Mouse (Mus musculus): Measurements from ENCODE around the gene Hmg20a. TPM values are rescaled to one million over a fixed set of nuclear protein-coding genes. Genes with fewer than 3 reads are reported as not detected.

Gene Hmg20a
- polyA plus RNA-seq, 1 experiment from 2014 or later, result 15.2 TPM

DNA sequence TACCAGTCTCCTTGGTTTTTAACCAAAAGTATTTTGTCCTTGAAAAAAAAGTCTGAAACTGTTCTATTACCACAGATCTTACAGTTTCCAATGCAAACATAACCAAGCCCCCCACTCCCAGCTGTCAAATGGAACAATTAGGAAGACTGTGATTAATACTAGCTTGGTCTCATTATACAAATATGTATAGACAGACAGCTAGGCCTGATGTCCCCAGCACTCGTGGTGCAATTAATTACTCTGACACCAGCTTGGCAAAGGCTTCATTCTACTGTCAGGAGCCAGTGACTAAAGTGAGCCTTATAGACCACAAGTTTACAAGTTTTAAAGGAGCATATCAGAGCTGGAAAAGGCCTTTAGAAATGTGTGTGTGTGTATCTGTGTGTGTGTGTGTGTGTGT lies 74.5 kb downstream of the Hmg20a start:
- H3K9ac ChIP-seq (ENCODE audit: low read length), result no peak overlapping the region
- H3K27me3 ChIP-seq (ENCODE audit: control insufficient read depth, insufficient read depth, low read length), result no peaks in the 10 kb centered on the region
- ATAC-seq (ENCODE audit: low FRiP score, low TSS enrichment) (no peak), DNase-seq (ENCODE audit: low spot score) (no peak)
- no peak for TF ChIP-seq EP300 (optimal IDR thresholded peaks at IDR 0.05)
- H3K4me2 ChIP-seq (replicated peaks; ENCODE audit: low read depth), result no peak overlapping the region
- no peak overlapping the region for H3K4me3 ChIP-seq (ENCODE audit: low read depth, low read length)
- WGBS, result 9% methylated on average over 1 of the region's 1 CpGs
- no peak overlapping the region for H3K27ac ChIP-seq (replicated peaks)
- no peaks in the 10 kb centered on the region for H3K4me1 ChIP-seq (replicated peaks; ENCODE audit: control insufficient read depth, insufficient read depth)
- no peaks in the 10 kb centered on the region for H3K9me3 ChIP-seq (ENCODE audit: control insufficient read depth, low read length)
- peaks cover 21% of the 10 kb centered on the region; the same call in 1 of the 2 replicates for H3K36me3 ChIP-seq (ENCODE audit: control insufficient read depth, insufficient read depth, low read length)

DNA sequence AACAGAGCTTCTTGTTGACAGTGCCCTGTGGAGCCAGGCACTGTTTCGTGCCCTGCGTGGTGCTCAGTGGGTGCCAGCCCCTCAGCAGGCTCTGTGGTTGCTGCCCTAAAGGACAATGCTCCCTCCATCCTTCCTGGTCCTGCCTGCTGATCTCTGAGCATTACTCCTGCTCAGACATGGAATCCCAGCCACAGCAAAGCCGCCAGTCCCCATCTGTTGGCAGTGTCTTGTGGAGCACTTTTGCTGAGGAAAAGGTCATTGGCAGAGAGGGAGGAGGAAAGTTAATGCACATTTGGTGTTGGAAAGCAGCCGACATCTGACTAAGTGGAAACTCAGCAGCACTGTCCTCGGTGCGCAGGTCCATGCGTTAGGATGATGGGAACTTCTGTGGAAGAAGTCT lies 76.7 kb downstream of the Hmg20a start:
- H3K27ac ChIP-seq (replicated peaks), result no peak overlapping the region
- 57% methylated on average over 7 of the region's 7 CpGs for WGBS
- ATAC-seq (ENCODE audit: low FRiP score, low TSS enrichment), result no peak

GRCm38 (mm10) chr9:56495795-56496232 lies 77.4 kb downstream of the Hmg20a start:
- H3K27ac ChIP-seq (replicated peaks), result peak overlapping the region; percentile 50; the same call in 1 of the 2 replicates
- DNase-seq (ENCODE audit: low spot score), result no peak

More for the DNA sequence above, 76.7 kb downstream of the Hmg20a start:
- no peak for DNase-seq (ENCODE audit: low spot score)
- Histone ChIP-seq H3K9ac (ENCODE audit: low read length) (no peak overlapping the region), H3K4me1 (replicated peaks; ENCODE audit: control insufficient read depth, insufficient read depth) (no peaks in the 10 kb centered on the region), H3K36me3 (ENCODE audit: control insufficient read depth, insufficient read depth, low read length) (peaks cover 13% of the 10 kb centered on the region; the same call in 1 of the 2 replicates), H3K9me3 (ENCODE audit: control insufficient read depth, low read length) (no peaks in the 10 kb centered on the region), H3K4me3 (ENCODE audit: low read depth, low read length) (no peak overlapping the region), H3K4me2 (replicated peaks; ENCODE audit: low read depth) (no peak overlapping the region), H3K27me3 (ENCODE audit: control insufficient read depth, insufficient read depth, low read length) (no peaks in the 10 kb centered on the region)
- no peak for TF ChIP-seq EP300 (optimal IDR thresholded peaks at IDR 0.05)
- no peak for TF ChIP-seq CTCF (IDR thresholded peaks at IDR 0.05; ENCODE audit: low read depth)

GRCm38 (mm10) chr9:56496567-56496966 lies 78.2 kb downstream of the Hmg20a start:
- no peaks in the 10 kb centered on the region for H3K4me1 ChIP-seq (replicated peaks; ENCODE audit: control insufficient read depth, insufficient read depth)
- H3K27ac ChIP-seq (replicated peaks), result no peak overlapping the region; the same call in 1 of the 2 replicates
- ATAC-seq (ENCODE audit: low FRiP score, low TSS enrichment) (no peak), DNase-seq (ENCODE audit: low spot score) (no peak)
- H3K4me3 ChIP-seq (ENCODE audit: low read depth, low read length), result no peak overlapping the region
- H3K36me3 ChIP-seq (ENCODE audit: control insufficient read depth, insufficient read depth, low read length), result peaks cover 6% of the 10 kb centered on the region; the same call in 1 of the 2 replicates
- H3K27me3 ChIP-seq (ENCODE audit: control insufficient read depth, insufficient read depth, low read length), result no peaks in the 10 kb centered on the region
- 74% methylated on average over 5 of the region's 5 CpGs for WGBS
- H3K9ac ChIP-seq (ENCODE audit: low read length), result no peak overlapping the region
- H3K9me3 ChIP-seq (ENCODE audit: control insufficient read depth, low read length), result no peaks in the 10 kb centered on the region
- no peak for TF ChIP-seq CTCF (IDR thresholded peaks at IDR 0.05; ENCODE audit: low read depth)
- no peak for TF ChIP-seq EP300 (optimal IDR thresholded peaks at IDR 0.05)
- H3K4me2 ChIP-seq (replicated peaks; ENCODE audit: low read depth), result no peak overlapping the region

More at GRCm38 (mm10) chr9:56495795-56496232, 77.4 kb downstream of the Hmg20a start:
- no peak for TF ChIP-seq EP300 (optimal IDR thresholded peaks at IDR 0.05)
- Histone ChIP-seq H3K4me2 (replicated peaks; ENCODE audit: low read depth) (no peak overlapping the region), H3K4me3 (ENCODE audit: low read depth, low read length) (no peak overlapping the region), H3K36me3 (ENCODE audit: control insufficient read depth, insufficient read depth, low read length) (peaks cover 10% of the 10 kb centered on the region; the same call in 1 of the 2 replicates), H3K4me1 (replicated peaks; ENCODE audit: control insufficient read depth, insufficient read depth) (no peaks in the 10 kb centered on the region), H3K27me3 (ENCODE audit: control insufficient read depth, insufficient read depth, low read length) (no peaks in the 10 kb centered on the region), H3K9ac (ENCODE audit: low read length) (no peak overlapping the region), H3K9me3 (ENCODE audit: control insufficient read depth, low read length) (no peaks in the 10 kb centered on the region)
- no peak for ATAC-seq (ENCODE audit: low FRiP score, low TSS enrichment)
- 56% methylated on average over 5 of the region's 5 CpGs for WGBS

GRCm38 (mm10) chr9:56497181-56497864 lies 78.9 kb downstream of the Hmg20a start:
- WGBS, result 54% methylated on average over 5 of the region's 5 CpGs
- peak; percentile 32 for DNase-seq (ENCODE audit: low spot score)

More at GRCm38 (mm10) chr9:56497181-56497864, 78.9 kb downstream of the Hmg20a start:
- Histone ChIP-seq H3K36me3 (ENCODE audit: control insufficient read depth, insufficient read depth, low read length) (peaks cover 4% of the 10 kb centered on the region; the same call in 1 of the 2 replicates), H3K9me3 (ENCODE audit: control insufficient read depth, low read length) (no peaks in the 10 kb centered on the region), H3K27me3 (ENCODE audit: control insufficient read depth, insufficient read depth, low read length) (no peaks in the 10 kb centered on the region), H3K9ac (ENCODE audit: low read length) (no peak overlapping the region), H3K4me1 (replicated peaks; ENCODE audit: control insufficient read depth, insufficient read depth) (no peaks in the 10 kb centered on the region), H3K27ac (replicated peaks) (no peak overlapping the region), H3K4me2 (replicated peaks; ENCODE audit: low read depth) (no peak overlapping the region), H3K4me3 (ENCODE audit: low read depth, low read length) (no peak overlapping the region)
- TF ChIP-seq EP300 (optimal IDR thresholded peaks at IDR 0.05) (no peak), CTCF (IDR thresholded peaks at IDR 0.05; ENCODE audit: low read depth) (no peak)
- no peak; the same call in 1 of the 2 replicates for ATAC-seq (ENCODE audit: low FRiP score, low TSS enrichment)

Data from stomach, postnatal 0 days (tissue).